Mouse (Mus musculus) liver, embryonic 12.5 days (tissue): ENCODE results near the gene Mylk4. TPM values are rescaled to one million over a fixed set of nuclear protein-coding genes. Genes with fewer than 3 reads are reported as not detected.

Source experiments
- ATAC-seq: fragments of 200-750 bp; cut with Nextera tagmentation; 2 replicates; pipeline ENCODE4 v1.8.0; 2017; ENCODE audit warnings: moderate number of reproducible peaks, mild to moderate bottlenecking, moderate library complexity
- H3K27ac ChIP-seq: fragments of 300-500 bp; sonication (generic); 2 replicates; pipeline ENCODE4 v1.5.1; 2016; ENCODE audit warnings: mild to moderate bottlenecking
- H3K27me3 ChIP-seq: fragments of 300-500 bp; sonication (generic); replicated peaks from 2 replicates; pipeline ENCODE4 v1.6.1; 2016; ENCODE audit warnings: mild to moderate bottlenecking, moderate library complexity
- H3K36me3 ChIP-seq: fragments of 300-500 bp; sonication (generic); 2 replicates; pipeline ENCODE4 v1.6.1; 2016; ENCODE audit warnings: mild to moderate bottlenecking, moderate library complexity
- H3K4me1 ChIP-seq: fragments of 300-500 bp; sonication (generic); 2 replicates; pipeline ENCODE4 v1.6.1; 2016
- H3K4me2 ChIP-seq: fragments of 300-500 bp; sonication (generic); 2 replicates; pipeline ENCODE4 v1.6.1; 2016; ENCODE audit warnings: mild to moderate bottlenecking, moderate library complexity
- H3K4me3 ChIP-seq: fragments of 300-500 bp; sonication (generic); 2 replicates; pipeline ENCODE4 v1.5.1; 2016; ENCODE audit warnings: mild to moderate bottlenecking, moderate library complexity
- H3K9ac ChIP-seq: fragments of 300-500 bp; sonication (generic); 2 replicates; pipeline ENCODE4 v1.6.1; 2016; ENCODE audit warnings: mild to moderate bottlenecking, moderate library complexity
- H3K9me3 ChIP-seq: fragments of 300-500 bp; sonication (generic); replicated peaks from 2 replicates; pipeline ENCODE4 v1.6.1; 2016; ENCODE audit warnings: mild to moderate bottlenecking, moderate library complexity
- WGBS: fragments of 180-500 bp; shearing (Covaris S2); methylation state at CpG from one replicate; pipeline ENCODE4 v1.1.7; 2016; ENCODE audit not compliant: insufficient replicate concordance; 5-methylcytosine and 5-hydroxymethylcytosine counted together
- polyA plus RNA-seq: library from polyadenylated mRNA; unstranded; fragments of >200 nt; fragmentation: Nextera tagmentation; extraction: Ambion mirVana; gene quantifications from 2 replicates; pipeline ENCODE4 v1.2.1, GENCODE M21; 2016

Gene Mylk4
- 0.05 TPM in 2 replicates for polyA plus RNA-seq

DNA sequence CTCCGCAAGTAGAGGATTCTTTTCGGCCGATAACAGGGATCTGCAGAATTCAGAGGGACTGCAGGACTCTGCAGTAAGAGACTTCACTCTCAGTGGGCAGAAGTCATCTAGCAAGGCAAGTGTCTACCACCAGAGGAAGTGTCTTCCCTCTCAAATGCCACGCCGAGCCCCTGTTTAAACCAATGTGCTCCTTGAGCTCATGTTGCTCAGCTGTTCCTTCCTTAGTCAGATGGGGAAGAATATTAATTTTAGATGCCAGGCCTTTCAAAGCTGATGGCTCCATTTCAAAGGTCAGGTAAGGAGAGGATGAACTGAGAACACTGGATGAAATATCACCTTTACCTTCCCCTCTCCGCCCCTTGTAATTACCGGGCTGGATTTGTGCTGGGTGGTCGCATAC, at the start of gene Mylk4:
Gene Mylk4, minus strand, starts transcription at position 139 of the 400 bp plus-strand sequence.
- H3K4me2 ChIP-seq = no peak within 1 kb of the TSS
- WGBS = 68% methylated on average over 8 of the region's 8 CpGs
- H3K27ac ChIP-seq = no peak within 1 kb of the TSS
- H3K4me3 ChIP-seq = no peak within 1 kb of the TSS
- H3K4me1 ChIP-seq = no peaks in the 10 kb centered on the region
- ATAC-seq = no peak
- H3K27me3 ChIP-seq = no peaks in the 10 kb centered on the region
- no peak within 1 kb of the TSS for H3K9ac ChIP-seq
- no peaks in the 10 kb centered on the region for H3K9me3 ChIP-seq
- no peaks in the 10 kb centered on the region for H3K36me3 ChIP-seq

DNA sequence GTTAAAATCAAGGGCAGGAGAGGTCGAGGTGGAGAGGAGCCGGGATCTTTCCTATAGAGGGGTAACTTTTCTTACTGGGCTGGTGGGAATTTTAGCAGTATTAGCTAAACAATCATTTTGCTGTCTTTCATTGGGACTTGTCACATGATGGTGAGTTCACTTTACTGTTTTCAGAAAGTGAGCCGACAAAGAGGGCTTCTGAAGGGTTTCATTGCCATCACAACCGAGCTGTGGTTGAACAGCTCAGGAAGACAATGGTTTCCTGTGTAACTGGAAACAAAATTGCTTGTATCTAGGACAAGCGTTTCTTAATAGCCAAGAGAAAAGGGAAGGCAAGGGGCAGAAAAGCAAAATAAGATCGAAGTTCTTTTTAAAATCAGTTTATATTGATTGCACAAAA, 49.5 kb upstream of the Mylk4 start:
- H3K4me1 ChIP-seq = peaks cover 6% of the 10 kb centered on the region; the same call in 1 of the 2 replicates
- no peak overlapping the region for H3K4me3 ChIP-seq
- no peaks in the 10 kb centered on the region for H3K36me3 ChIP-seq
- H3K27me3 ChIP-seq = no peaks in the 10 kb centered on the region
- no peaks in the 10 kb centered on the region for H3K9me3 ChIP-seq
- H3K27ac ChIP-seq = no peak overlapping the region
- ATAC-seq = no peak
- H3K9ac ChIP-seq = no peak overlapping the region
- 26% methylated on average over 6 of the region's 6 CpGs for WGBS
- H3K4me2 ChIP-seq = no peak overlapping the region

DNA sequence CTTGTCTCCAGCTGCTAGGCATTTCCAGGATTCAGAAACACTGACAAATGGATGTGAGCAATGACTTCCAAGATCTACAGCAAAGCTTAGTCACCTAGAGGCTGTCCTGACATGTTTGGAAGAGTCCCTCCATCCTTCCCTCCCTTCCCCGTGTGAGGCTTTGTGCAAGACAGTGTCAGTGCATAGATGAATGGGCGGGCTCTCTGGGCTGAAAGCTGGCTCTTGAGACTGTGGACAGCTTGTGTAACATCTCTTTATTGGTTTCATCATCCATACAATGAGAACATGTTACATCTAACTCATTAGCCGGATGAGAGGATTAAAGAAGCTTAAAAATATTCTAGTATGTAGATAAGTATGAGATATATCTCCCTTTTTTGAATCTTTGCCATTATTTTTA, 49.0 kb upstream of the Mylk4 start:
- no peak overlapping the region for H3K4me3 ChIP-seq
- H3K27ac ChIP-seq = no peak overlapping the region
- no peaks in the 10 kb centered on the region for H3K9me3 ChIP-seq
- no peak for ATAC-seq
- no peak overlapping the region for H3K4me2 ChIP-seq
- 42% methylated on average over 3 of the region's 3 CpGs for WGBS
- peaks cover 6% of the 10 kb centered on the region; the same call in 1 of the 2 replicates for H3K4me1 ChIP-seq
- no peak overlapping the region for H3K9ac ChIP-seq
- no peaks in the 10 kb centered on the region for H3K27me3 ChIP-seq
- no peaks in the 10 kb centered on the region for H3K36me3 ChIP-seq

- Histone ChIP-seq H3K36me3 (no peaks in the 10 kb centered on the region), H3K4me1 (peaks cover 6% of the 10 kb centered on the region; the same call in 1 of the 2 replicates), H3K9ac (no peak overlapping the region), H3K9me3 (no peaks in the 10 kb centered on the region), H3K4me2 (no peak overlapping the region), H3K4me3 (no peak overlapping the region), H3K27ac (no peak overlapping the region), H3K27me3 (no peaks in the 10 kb centered on the region)
- ATAC-seq = no peak
- WGBS = 42% methylated on average over 3 of the region's 3 CpGs
Observed at GRCm38 (mm10) chr13:32831505-32832273, 47.9 kb upstream of the Mylk4 start.

DNA sequence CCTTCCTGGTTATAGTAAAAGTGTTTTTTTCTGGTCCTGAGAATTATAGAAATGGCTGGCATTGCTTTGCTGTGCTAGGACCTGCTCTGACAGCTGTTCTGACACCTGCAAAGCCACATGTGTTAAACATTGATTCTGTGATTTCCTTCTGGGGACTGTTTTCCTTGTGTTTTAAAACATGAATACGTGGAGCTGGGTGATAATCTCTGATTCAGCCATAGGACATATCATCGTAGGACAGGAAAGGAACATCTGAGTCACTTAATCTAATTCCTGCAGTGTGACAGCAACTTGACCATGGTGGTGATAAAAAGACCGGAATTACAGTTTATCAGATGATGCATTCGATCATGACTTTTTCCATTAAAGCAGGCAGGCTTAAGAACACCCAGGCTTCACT, 45.1 kb upstream of the Mylk4 start:
- no peak overlapping the region for H3K4me2 ChIP-seq
- WGBS = 16% methylated on average over 4 of the region's 4 CpGs
- no peak overlapping the region for H3K4me3 ChIP-seq
- H3K27ac ChIP-seq = no peak overlapping the region
- H3K9ac ChIP-seq = no peak overlapping the region
- no peaks in the 10 kb centered on the region for H3K9me3 ChIP-seq
- no peaks in the 10 kb centered on the region for H3K27me3 ChIP-seq
- no peak for ATAC-seq
- H3K4me1 ChIP-seq = peaks cover 6% of the 10 kb centered on the region
- H3K36me3 ChIP-seq = no peaks in the 10 kb centered on the region

DNA sequence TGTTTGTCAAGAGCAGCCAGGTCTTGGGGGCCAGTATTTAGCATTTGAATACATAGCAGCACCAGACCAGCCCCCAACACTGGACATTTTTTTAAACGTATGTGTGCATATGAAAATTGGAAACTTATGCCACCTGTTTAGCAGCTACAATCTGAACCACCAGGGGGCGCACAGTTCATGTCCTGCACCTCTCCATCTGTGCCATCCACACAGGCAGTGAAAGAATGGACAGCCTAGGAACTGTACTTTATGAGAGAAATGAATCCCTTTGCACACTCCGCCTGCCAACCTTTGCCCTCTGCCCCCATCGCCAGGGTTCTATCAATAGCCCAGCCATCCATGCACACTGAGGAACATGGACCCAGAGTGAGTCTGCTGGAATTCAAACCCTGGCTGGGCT, 44.2 kb upstream of the Mylk4 start:
- Histone ChIP-seq H3K4me1 (peaks cover 6% of the 10 kb centered on the region), H3K9ac (no peak overlapping the region), H3K9me3 (no peaks in the 10 kb centered on the region), H3K36me3 (peaks cover 6% of the 10 kb centered on the region; the same call in 1 of the 2 replicates), H3K4me3 (no peak overlapping the region), H3K4me2 (no peak overlapping the region), H3K27me3 (no peaks in the 10 kb centered on the region), H3K27ac (no peak overlapping the region)
- WGBS = 39% methylated on average over 4 of the region's 4 CpGs
- ATAC-seq = peak; percentile 54; the same call in 1 of the 2 replicates

- Histone ChIP-seq H3K27me3 (no peaks in the 10 kb centered on the region), H3K9me3 (no peaks in the 10 kb centered on the region), H3K36me3 (peaks cover 12% of the 10 kb centered on the region; the same call in 1 of the 2 replicates), H3K27ac (no peak overlapping the region), H3K4me3 (no peak overlapping the region), H3K4me2 (no peak overlapping the region), H3K4me1 (peaks cover 6% of the 10 kb centered on the region), H3K9ac (no peak overlapping the region)
- no peak for ATAC-seq
- WGBS = 63% methylated on average over 3 of the region's 3 CpGs
Observed at GRCm38 (mm10) chr13:32827111-32827822, 43.5 kb upstream of the Mylk4 start.

GRCm38 (mm10) chr13:32825546-32825945, 41.8 kb upstream of the Mylk4 start:
- Histone ChIP-seq H3K27me3 (no peaks in the 10 kb centered on the region), H3K4me3 (no peak overlapping the region), H3K9me3 (no peaks in the 10 kb centered on the region), H3K4me1 (peaks cover 6% of the 10 kb centered on the region), H3K36me3 (peaks cover 28% of the 10 kb centered on the region), H3K27ac (no peak overlapping the region), H3K4me2 (no peak overlapping the region), H3K9ac (no peak overlapping the region)
- no peak for ATAC-seq
- 76% methylated on average over 8 of the region's 8 CpGs for WGBS

- 63% methylated on average over 6 of the region's 6 CpGs for WGBS
- no peaks in the 10 kb centered on the region for H3K27me3 ChIP-seq
- no peak overlapping the region for H3K4me3 ChIP-seq
- no peaks in the 10 kb centered on the region for H3K9me3 ChIP-seq
- no peak overlapping the region for H3K27ac ChIP-seq
- peaks cover 6% of the 10 kb centered on the region for H3K4me1 ChIP-seq
- H3K36me3 ChIP-seq = peaks cover 37% of the 10 kb centered on the region
- no peak overlapping the region for H3K4me2 ChIP-seq
- ATAC-seq = no peak
- no peak overlapping the region for H3K9ac ChIP-seq
Observed at GRCm38 (mm10) chr13:32824377-32825330, 40.9 kb upstream of the Mylk4 start.

GRCm38 (mm10) chr13:32823126-32823525, 39.4 kb upstream of the Mylk4 start:
- Histone ChIP-seq H3K9me3 (no peaks in the 10 kb centered on the region), H3K36me3 (peaks cover 53% of the 10 kb centered on the region), H3K4me3 (no peak overlapping the region), H3K27ac (no peak overlapping the region), H3K4me1 (no peaks in the 10 kb centered on the region; the same call in 1 of the 2 replicates), H3K27me3 (no peaks in the 10 kb centered on the region), H3K4me2 (no peak overlapping the region), H3K9ac (no peak overlapping the region)
- ATAC-seq = no peak
- 86% methylated on average over 6 of the region's 6 CpGs for WGBS

GRCm38 (mm10) chr13:32821671-32822070, 37.9 kb upstream of the Mylk4 start:
- Histone ChIP-seq H3K4me2 (no peak overlapping the region), H3K27ac (no peak overlapping the region), H3K9me3 (no peaks in the 10 kb centered on the region), H3K9ac (no peak overlapping the region), H3K4me3 (no peak overlapping the region), H3K4me1 (no peaks in the 10 kb centered on the region; the same call in 1 of the 2 replicates), H3K36me3 (peaks cover 66% of the 10 kb centered on the region), H3K27me3 (no peaks in the 10 kb centered on the region)
- no peak for ATAC-seq
- 82% methylated on average over 4 of the region's 4 CpGs for WGBS
